Mouse (Mus musculus) gonadal fat pad, adult 2 months (tissue): ENCODE data around the gene Osbpl7. TPM values are rescaled to one million over a fixed set of nuclear protein-coding genes. Genes with fewer than 3 reads are reported as not detected.

ENCODE experiments used
- DNase-seq: peaks from one replicate; pipeline ENCODE4 v3.0.0-alpha.2; 2012; ENCODE audit warnings: low read depth
- polyA plus RNA-seq: library from polyadenylated mRNA; depleted of rRNA; stranded (reverse); fragments of >200 nt; gene quantifications from 2 replicates; pipeline ENCODE4 v1.2.3, GENCODE M21; 2012; rRNA removed

The Osbpl7 gene
- polyA plus RNA-seq, 1 experiment: 30.5 TPM

GRCm38 (mm10) chr11:97083401-97084140 lies 33.1 kb downstream of the Osbpl7 start:
- no peak for DNase-seq

GRCm38 (mm10) chr11:97084821-97085505 lies 34.5 kb downstream of the Osbpl7 start:
- DNase-seq: no peak

- no peak for DNase-seq
Observed at GRCm38 (mm10) chr11:97086365-97086764, 35.9 kb downstream of the Osbpl7 start.

- no peak for DNase-seq
Observed at GRCm38 (mm10) chr11:97094600-97094999, 44.2 kb downstream of the Osbpl7 start.

GRCm38 (mm10) chr11:97098791-97099190 lies 48.4 kb downstream of the Osbpl7 start:
- no peak for DNase-seq

- DNase-seq: no peak
Observed at GRCm38 (mm10) chr11:97101722-97102121, 51.3 kb downstream of the Osbpl7 start.

- DNase-seq: no peak
Observed at GRCm38 (mm10) chr11:97103163-97104090, 53.0 kb downstream of the Osbpl7 start.

- no peak for DNase-seq
Observed at GRCm38 (mm10) chr11:97104091-97104483, 53.7 kb downstream of the Osbpl7 start.

- no peak for DNase-seq
Observed at GRCm38 (mm10) chr11:97108976-97109375, 58.5 kb downstream of the Osbpl7 start.

GRCm38 (mm10) chr11:97112519-97113125 lies 62.2 kb downstream of the Osbpl7 start:
- DNase-seq: no peak

GRCm38 (mm10) chr11:97114671-97115601 lies 64.5 kb downstream of the Osbpl7 start, which contains the start of gene Tbx21:
Gene Tbx21 (minus strand): TSS chr11:97115331.
- no peak for DNase-seq

GRCm38 (mm10) chr11:97115797-97116196 lies 65.4 kb downstream of the Osbpl7 start:
- no peak for DNase-seq

Other genes with a start within 250 kb of the Osbpl7 start
- gene Nfe2l1, start 220.7 kb upstream of the Osbpl7 start, polyA plus RNA-seq: 249 and 296 TPM in 2 replicates
- 72.9 and 77.0 TPM in 2 replicates for gene Copz2, start 200.8 kb upstream of the Osbpl7 start, polyA plus RNA-seq
- gene Cdk5rap3, start 134.1 kb upstream of the Osbpl7 start, polyA plus RNA-seq: 59.2 and 67.1 TPM in 2 replicates
- gene Prr15l, start 122.5 kb upstream of the Osbpl7 start, polyA plus RNA-seq: 19.5 and 20.2 TPM in 2 replicates
- gene Pnpo, start 106.6 kb upstream of the Osbpl7 start, polyA plus RNA-seq: 39.3 and 41.8 TPM in 2 replicates
- gene Sp2, start 67.7 kb upstream of the Osbpl7 start, polyA plus RNA-seq: 11.6 and 19.8 TPM in 2 replicates
- gene Sp6, start 37.2 kb upstream of the Osbpl7 start, polyA plus RNA-seq: 1.5 and 2.2 TPM in 2 replicates
- gene Scrn2, start 20.7 kb upstream of the Osbpl7 start, polyA plus RNA-seq: 19.6 and 21.0 TPM in 2 replicates
- 4.9 and 7.7 TPM in 2 replicates for gene Lrrc46, start 9.2 kb upstream of the Osbpl7 start, polyA plus RNA-seq
- gene Mrpl10, start 9.1 kb upstream of the Osbpl7 start, polyA plus RNA-seq: 72.0 and 90.4 TPM in 2 replicates
- 0.23 and 0.29 TPM in 2 replicates for gene Tbx21, start 64.7 kb downstream of the Osbpl7 start, polyA plus RNA-seq
- 11.3 and 11.9 TPM in 2 replicates for gene Tbkbp1, start 100.9 kb downstream of the Osbpl7 start, polyA plus RNA-seq
- 40.4 and 42.5 TPM in 2 replicates for gene Kpnb1, start 137.3 kb downstream of the Osbpl7 start, polyA plus RNA-seq
- 20.4 and 24.7 TPM in 2 replicates for gene Npepps, start 230.0 kb downstream of the Osbpl7 start, polyA plus RNA-seq